10 mouse cellular contexts compared by ENCODE assay signal in genomic region chr12:99789283-99789960, GRCm38 (mm10).
DNase-seq lines count a peak whose midpoint lies in the region; ATAC-seq and TF ChIP-seq lines count a peak whose summit lies in the region.
"Had no signal": no experiment of that assay in that cellular context is flagged by ENCODE, and none has a peak within 500 bp of the region (broad histone marks: within the 10 kb centered on the region; RNA-seq: fewer than 3 reads in every experiment).

No protein-coding gene starts in this region.

- ATAC-seq in hematopoietic stem cell, adult 5-6 weeks (replicated peaks in 1 of 2; ENCODE audit: insufficient read depth in 1 of 2, low FRiP score in 2 of 2, low TSS enrichment in 1 of 2, low read depth in 1 of 2, poor library complexity in 2 of 2, severe bottlenecking in 2 of 2) = peak; percentile 96
- ATAC-seq in stomach, postnatal 0 days (ENCODE audit: low FRiP score, low TSS enrichment) = no peak
- ATAC-seq: forebrain, embryonic 15.5 days had no signal

- no peak for TF ChIP-seq CTCF in MEL (IDR thresholded peaks at IDR 0.05 in 2 of 3, conservative IDR thresholded peaks at IDR 0.05 in 1 of 3; ENCODE audit: control insufficient read depth in 1 of 3, insufficient read depth in 1 of 3, low read depth in 2 of 3, low read length in 3 of 3, poor library complexity in 1 of 3, severe bottlenecking in 1 of 3)
- no peak for TF ChIP-seq CTCF in stomach, postnatal 0 days (IDR thresholded peaks at IDR 0.05; ENCODE audit: low read depth)

- H3K36me3 ChIP-seq in MEL (ENCODE audit: control insufficient read depth in 1 of 2, insufficient read depth in 2 of 2, low read length in 2 of 2) = no peaks in the 10 kb centered on the region
- no peaks in the 10 kb centered on the region for H3K36me3 ChIP-seq in stomach, postnatal 0 days (ENCODE audit: control insufficient read depth, insufficient read depth, low read length)
- H3K36me3 ChIP-seq: forebrain, embryonic 15.5 days; lung, embryonic 15.5 days had no signal

- no peak overlapping the region for H3K9ac ChIP-seq in MEL (ENCODE audit: control insufficient read depth, low read depth, low read length, poor library complexity, severe bottlenecking)
- no peak overlapping the region for H3K9ac ChIP-seq in stomach, postnatal 0 days (ENCODE audit: low read length)
- H3K9ac ChIP-seq: forebrain, embryonic 15.5 days; lung, embryonic 15.5 days had no signal

- no peaks in the 10 kb centered on the region for H3K79me2 ChIP-seq in MEL (ENCODE audit: control insufficient read depth, insufficient read depth, low read length, poor library complexity)

- H3K4me3 ChIP-seq in MEL (ENCODE audit: control insufficient read depth in 1 of 2, insufficient read depth in 1 of 2, low read depth in 2 of 2, low read length in 2 of 2) = no peak overlapping the region
- H3K4me3 ChIP-seq in stomach, postnatal 0 days (ENCODE audit: low read depth, low read length) = no peak overlapping the region
- H3K4me3 ChIP-seq: forebrain, embryonic 15.5 days; lung, embryonic 15.5 days had no signal

- peak; percentile 35 for DNase-seq in layer of hippocampus, adult 11-12 months (ENCODE audit: low spot score)
- DNase-seq in layer of hippocampus, adult 18-20 months (ENCODE audit: low spot score in 2 of 2) = no peak
- DNase-seq in MEL (ENCODE audit: low read depth, low spot score) = peak; percentile 50
- DNase-seq in skeletal muscle tissue, adult 2 months (ENCODE audit: low read depth, low spot score) = peak; percentile 29
- no peak for DNase-seq in stomach, postnatal 0 days (ENCODE audit: low spot score)
- DNase-seq in cerebellum, postnatal 4 days (ENCODE audit: low spot score in 2 of 2) = no peak
- no peak for DNase-seq in adrenal gland, postnatal 14 days

- TF ChIP-seq EP300 in MEL (IDR thresholded peaks at IDR 0.05; ENCODE audit: low read depth in 1 of 2, low read length in 2 of 2) = no peak
- no peak for TF ChIP-seq EP300 in stomach, postnatal 0 days (optimal IDR thresholded peaks at IDR 0.05)

- no peak overlapping the region for H3K27ac ChIP-seq in MEL (ENCODE audit: control insufficient read depth, low read depth, low read length)
- no peak overlapping the region for H3K27ac ChIP-seq in stomach, postnatal 0 days (replicated peaks)
- H3K27ac ChIP-seq: forebrain, embryonic 15.5 days; lung, embryonic 15.5 days had no signal

- TF ChIP-seq POLR2A in MEL (IDR thresholded peaks at IDR 0.05; ENCODE audit: control insufficient read depth in 1 of 2, insufficient read depth in 1 of 2, low read depth in 1 of 2, low read length in 2 of 2, poor library complexity in 1 of 2) = no peak

- no peaks in the 10 kb centered on the region for H3K27me3 ChIP-seq in MEL (ENCODE audit: control insufficient read depth in 1 of 2, insufficient read depth in 2 of 2, low read length in 2 of 2)
- H3K27me3 ChIP-seq in stomach, postnatal 0 days (ENCODE audit: control insufficient read depth, insufficient read depth, low read length) = no peaks in the 10 kb centered on the region
- H3K27me3 ChIP-seq: forebrain, embryonic 15.5 days; lung, embryonic 15.5 days had no signal

- no peak overlapping the region for H3K4me2 ChIP-seq in stomach, postnatal 0 days (replicated peaks; ENCODE audit: low read depth)
- H3K4me2 ChIP-seq: forebrain, embryonic 15.5 days; lung, embryonic 15.5 days had no signal

- 72% methylated on average over 5 of the region's 5 CpGs for WGBS in stomach, postnatal 0 days

- no peaks in the 10 kb centered on the region for H3K9me3 ChIP-seq in MEL (replicated peaks; ENCODE audit: insufficient read depth, low read length)
- no peaks in the 10 kb centered on the region for H3K9me3 ChIP-seq in stomach, postnatal 0 days (ENCODE audit: control insufficient read depth, low read length)
- H3K9me3 ChIP-seq: forebrain, embryonic 15.5 days; lung, embryonic 15.5 days had no signal

- H3K4me1 ChIP-seq in MEL (ENCODE audit: control insufficient read depth in 1 of 2, insufficient read depth in 2 of 2, low read length in 2 of 2) = no peaks in the 10 kb centered on the region
- H3K4me1 ChIP-seq in stomach, postnatal 0 days (replicated peaks; ENCODE audit: control insufficient read depth, insufficient read depth) = no peaks in the 10 kb centered on the region

- no peak for TF ChIP-seq RAD21 in MEL (IDR thresholded peaks at IDR 0.05; ENCODE audit: low read depth, low read length)

TF ChIP-seq in MEL, 35 proteins besides CTCF, POLR2A, EP300 and RAD21:
- TF ChIP-seq MYB (IDR thresholded peaks at IDR 0.05; ENCODE audit: low read depth, low read length) (no peak), TBP (IDR thresholded peaks at IDR 0.05; ENCODE audit: low read depth, low read length) (0 out of 2 replicates have a peak, but pooled peaks have one; percentile 14)

Comparison
In these comparisons a context has a peak if more than half of its experiments do, and no peak if none do; other contexts are left out.
1. DNase-seq: peak in layer of hippocampus, adult 11-12 months (single experiment), MEL (single experiment) and skeletal muscle tissue, adult 2 months (single experiment); none in layer of hippocampus, adult 18-20 months (0 of 2), stomach, postnatal 0 days (single experiment), cerebellum, postnatal 4 days (0 of 2) and adrenal gland, postnatal 14 days (single experiment).